Mouse (Mus musculus) thymus, adult 2 months (tissue): ENCODE data around the gene Wwox. TPM values are rescaled to one million over a fixed set of nuclear protein-coding genes. Genes with fewer than 3 reads are reported as not detected.
A peak's percentile ranks its signal among the peaks of the same experiment; 100 is the strongest.

Source experiments
- DNase-seq: peaks from one replicate; pipeline ENCODE4 v3.0.0; 2021
- H3K27ac ChIP-seq: fragments of 200-500 bp; 2 replicates; pipeline ENCODE4 v1.5.1; 2012; ENCODE audit warnings: low read length, control low read depth; ENCODE audit not compliant: control insufficient read depth, insufficient read depth
- H3K27me3 ChIP-seq: fragments of 200-500 bp; 2 replicates; pipeline ENCODE4 v1.6.1; 2012; ENCODE audit warnings: mild to moderate bottlenecking, low read length, moderate library complexity, mixed read lengths; ENCODE audit not compliant: control insufficient read depth, insufficient read depth
- H3K36me3 ChIP-seq: fragments of 200-500 bp; 2 replicates; pipeline ENCODE4 v1.6.1; 2012; ENCODE audit warnings: mild to moderate bottlenecking, low read length, moderate library complexity; ENCODE audit not compliant: control insufficient read depth, insufficient read depth
- H3K4me1 ChIP-seq: fragments of 200-500 bp; replicated peaks from 2 replicates; pipeline ENCODE4 v1.6.1; 2012; ENCODE audit warnings: low read length; ENCODE audit not compliant: control insufficient read depth, insufficient read depth
- H3K4me3 ChIP-seq: fragments of 200-500 bp; 2 replicates; pipeline ENCODE4 v1.5.1; 2012; ENCODE audit warnings: mild to moderate bottlenecking, low read length, control low read depth, moderate library complexity; ENCODE audit not compliant: control insufficient read depth, insufficient read depth
- CTCF ChIP-seq: fragments of 200-500 bp; IDR thresholded peaks from 2 replicates; pipeline ENCODE4 v1.5.1; 2012; ENCODE audit warnings: mild to moderate bottlenecking, control low read depth, low read length, moderate library complexity, borderline replicate concordance; ENCODE audit not compliant: control insufficient read depth, poor library complexity, insufficient read depth; ENCODE audit errors: extremely low read depth
- POLR2A ChIP-seq: fragments of 200-500 bp; IDR thresholded peaks from 2 replicates; pipeline ENCODE4 v1.6.1; 2012; ENCODE audit warnings: mild to moderate bottlenecking, low read length, control low read depth, moderate library complexity; ENCODE audit not compliant: control insufficient read depth, poor library complexity, insufficient read depth; ENCODE audit errors: extremely low read depth
- WGBS: fragments of 180-500 bp; shearing (Covaris S2); methylation state at CpG from one replicate; pipeline ENCODE4 v1.1.7; 2018; 5-methylcytosine and 5-hydroxymethylcytosine counted together
- polyA plus RNA-seq: library from polyadenylated mRNA; depleted of rRNA; stranded (reverse); fragments of >200 nt; gene quantifications from 2 replicates; pipeline ENCODE4 v1.2.3, GENCODE M21; 2012

Wwox gene
- polyA plus RNA-seq, 1 experiment = 8.4 TPM

DNA sequence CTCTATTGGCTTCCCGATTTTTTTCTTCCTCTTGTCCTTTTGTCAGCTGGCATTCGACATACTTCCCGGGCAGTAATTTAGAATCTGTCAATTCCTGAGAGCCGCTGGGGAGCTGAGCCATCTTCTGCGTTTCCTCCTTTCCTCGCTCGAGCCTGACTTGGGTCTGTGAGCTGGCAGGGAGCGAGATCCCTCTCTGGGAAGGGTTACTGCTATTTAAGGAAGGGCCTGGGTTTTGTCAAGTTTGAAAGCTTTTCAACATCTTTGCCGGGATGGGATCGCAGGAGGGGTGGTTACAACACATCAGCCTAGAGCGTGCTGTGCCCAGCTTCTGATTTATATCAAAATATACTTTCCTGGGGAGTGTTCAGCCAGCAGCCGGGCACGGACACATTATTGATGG, 725.4 kb downstream of the Wwox start:
- no peak overlapping the region for H3K4me3 ChIP-seq
- no peak overlapping the region for H3K27ac ChIP-seq
- no peaks in the 10 kb centered on the region for H3K36me3 ChIP-seq
- TF ChIP-seq CTCF (no peak), POLR2A (no peak)
- no peak for DNase-seq
- H3K4me1 ChIP-seq = 0 out of 2 replicates have a peak, but pooled peaks cover 3% of the 10 kb centered on the region
- 50% methylated on average over 13 of the region's 13 CpGs for WGBS
- H3K27me3 ChIP-seq = no peaks in the 10 kb centered on the region

DNA sequence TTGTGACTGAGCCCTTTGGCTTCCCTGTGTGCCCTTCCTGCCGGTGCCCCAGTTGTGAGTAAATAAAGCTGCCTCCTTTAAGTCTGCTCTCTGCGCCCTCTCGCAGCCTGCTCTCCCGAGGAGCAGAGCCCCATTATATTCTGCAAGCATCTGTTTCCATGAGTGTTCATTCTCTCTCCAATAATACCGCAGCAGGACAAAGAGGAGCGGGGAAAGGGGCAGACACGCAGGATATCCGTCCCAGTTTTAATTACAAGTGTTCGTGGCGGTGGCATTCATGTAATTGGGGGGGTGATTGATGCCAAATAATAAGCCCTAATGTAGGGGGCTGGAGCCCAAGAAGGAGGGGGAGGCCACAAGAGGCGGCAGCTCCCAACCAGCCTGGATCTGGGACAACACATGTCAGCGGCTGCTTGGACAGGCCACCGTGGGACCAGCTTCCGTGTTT, 734.2 kb downstream of the Wwox start:
- H3K27me3 ChIP-seq = no peaks in the 10 kb centered on the region
- 95% methylated on average over 14 of the region's 14 CpGs for WGBS

DNA sequence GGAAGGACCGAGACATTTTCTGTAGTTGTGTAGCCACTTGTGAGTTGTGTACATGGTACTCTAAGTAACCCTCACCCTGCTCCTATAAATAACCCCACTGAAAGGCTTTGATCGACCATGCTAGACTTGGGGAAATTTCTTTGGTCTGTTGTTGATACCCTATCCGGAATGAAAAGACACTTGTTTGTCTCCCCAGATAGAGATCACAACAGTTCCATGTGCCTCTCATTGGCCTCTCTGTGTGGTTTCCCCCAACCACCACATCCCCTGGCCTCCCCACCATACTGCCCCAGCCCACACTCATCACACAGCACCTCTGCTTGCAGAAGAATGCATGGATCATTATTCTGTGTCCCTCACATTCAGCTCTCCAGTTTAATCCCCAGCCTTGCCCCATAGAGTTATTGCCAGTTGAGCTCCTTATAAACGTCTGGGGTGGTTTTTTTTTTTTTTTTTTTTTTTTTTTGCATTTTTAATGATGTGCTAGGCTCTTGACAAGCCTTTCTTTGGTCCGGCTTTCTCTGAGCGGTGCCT, 746.0 kb downstream of the Wwox start:
- H3K36me3 ChIP-seq = no peaks in the 10 kb centered on the region
- H3K4me1 ChIP-seq = peaks cover 23% of the 10 kb centered on the region
- DNase-seq = no peak
- H3K27me3 ChIP-seq = no peaks in the 10 kb centered on the region
- H3K27ac ChIP-seq = no peak overlapping the region
- TF ChIP-seq POLR2A (no peak), CTCF (no peak)
- 45% methylated on average over 6 of the region's 6 CpGs for WGBS
- H3K4me3 ChIP-seq = no peak overlapping the region

More for the DNA sequence above, 734.2 kb downstream of the Wwox start:
- Histone ChIP-seq H3K4me3 (no peak overlapping the region), H3K36me3 (no peaks in the 10 kb centered on the region), H3K27ac (no peak overlapping the region), H3K4me1 (peaks cover 4% of the 10 kb centered on the region)
- TF ChIP-seq CTCF (no peak), POLR2A (no peak)
- no peak for DNase-seq

DNA sequence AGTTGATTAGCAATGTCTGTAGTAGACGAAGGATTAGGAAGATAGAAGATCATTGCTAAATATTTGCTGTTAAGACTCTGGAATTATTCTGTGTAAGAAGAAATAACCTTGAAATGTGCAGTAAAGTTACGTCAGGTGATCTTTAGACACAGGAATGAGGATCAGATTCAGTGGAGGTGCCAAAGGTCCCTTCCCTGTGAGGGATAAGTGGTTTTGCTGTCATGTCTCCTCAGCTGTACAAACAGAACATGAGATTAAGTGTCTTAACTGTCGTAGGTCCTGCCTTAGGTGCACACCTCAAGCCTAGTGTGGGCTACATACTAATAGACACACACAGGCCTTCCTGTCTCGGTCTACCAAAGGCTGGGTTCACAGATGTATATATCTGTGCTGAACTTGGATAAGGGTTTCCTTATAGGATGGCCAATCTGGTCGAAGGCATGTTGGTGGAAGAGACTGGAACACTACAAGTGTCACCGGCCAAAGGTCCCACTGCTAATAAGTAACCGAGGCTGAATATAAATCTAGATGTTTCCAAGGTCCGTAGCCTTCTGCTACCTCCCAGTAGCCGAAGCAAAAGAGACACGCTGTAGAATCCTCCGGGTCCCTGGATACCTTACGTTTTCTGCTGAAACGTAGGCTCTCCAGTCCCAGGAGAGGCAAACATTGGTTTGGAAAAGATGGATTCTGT, 746.8 kb downstream of the Wwox start:
- DNase-seq = no peak
- TF ChIP-seq CTCF = no peak
- no peak for TF ChIP-seq POLR2A
- WGBS = 96% methylated on average over 13 of the region's 13 CpGs
- no peak overlapping the region for H3K27ac ChIP-seq
- no peaks in the 10 kb centered on the region for H3K27me3 ChIP-seq
- H3K4me3 ChIP-seq = no peak overlapping the region
- no peaks in the 10 kb centered on the region for H3K36me3 ChIP-seq
- peaks cover 30% of the 10 kb centered on the region for H3K4me1 ChIP-seq

DNA sequence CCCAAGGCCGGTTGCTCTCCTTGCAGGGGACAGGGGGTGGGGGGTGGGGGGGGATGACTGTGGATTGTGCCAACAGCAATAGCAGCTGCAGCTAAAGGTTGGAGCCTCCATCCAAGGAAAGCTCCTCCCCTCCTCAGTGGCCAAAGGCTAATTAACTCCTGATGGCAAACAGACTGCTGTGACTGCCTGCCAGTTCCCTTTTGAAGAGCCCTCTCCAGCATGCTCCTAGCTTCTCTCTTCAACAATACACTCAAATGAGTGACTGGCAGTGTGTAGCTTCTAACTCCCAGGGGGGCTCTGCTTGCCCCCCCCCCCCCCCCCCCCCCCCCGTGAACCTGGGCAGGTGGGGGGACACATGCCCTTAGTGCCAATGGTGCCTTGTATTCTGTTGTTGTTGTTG, 747.4 kb downstream of the Wwox start:
- Histone ChIP-seq H3K36me3 (no peaks in the 10 kb centered on the region), H3K4me3 (no peak overlapping the region), H3K27ac (no peak overlapping the region), H3K4me1 (peaks cover 33% of the 10 kb centered on the region), H3K27me3 (no peaks in the 10 kb centered on the region)
- 49% methylated on average over 2 of the region's 2 CpGs for WGBS
- DNase-seq = no peak
- TF ChIP-seq POLR2A = no peak

DNA sequence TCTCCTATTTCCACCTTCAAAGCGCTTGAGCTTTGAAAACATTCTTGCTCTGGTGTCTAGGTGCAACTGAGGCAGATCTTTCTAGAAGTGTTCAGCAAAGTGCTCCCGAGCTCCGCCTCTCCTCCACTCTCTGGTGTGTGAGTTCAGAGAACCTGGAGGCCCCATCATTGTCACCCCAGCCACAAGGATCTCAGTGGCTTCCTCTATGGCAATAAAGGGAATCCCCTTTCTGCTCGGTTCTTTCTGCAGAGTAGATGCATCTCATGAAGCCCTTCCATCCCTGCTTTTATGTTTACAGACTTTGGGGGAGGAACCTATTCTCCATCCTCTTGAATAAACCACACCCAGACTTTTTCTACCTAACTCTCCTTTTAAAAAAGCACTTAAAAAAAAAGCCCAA, 749.0 kb downstream of the Wwox start:
- TF ChIP-seq CTCF = no peak
- no peak for TF ChIP-seq POLR2A
- WGBS = 33% methylated on average over 4 of the region's 4 CpGs
- no peaks in the 10 kb centered on the region for H3K36me3 ChIP-seq
- H3K27ac ChIP-seq = peak overlapping the region; percentile 4
- no peaks in the 10 kb centered on the region for H3K27me3 ChIP-seq
- DNase-seq = no peak
- H3K4me3 ChIP-seq = no peak overlapping the region
- H3K4me1 ChIP-seq = peaks cover 33% of the 10 kb centered on the region
